Mouse (Mus musculus): ENCODE measurements around the gene Syt13. TPM values are rescaled to one million over a fixed set of nuclear protein-coding genes. Genes with fewer than 3 reads are reported as not detected.

Syt13 gene
- total and polyA plus RNA-seq, 3 experiments = not detected

DNA sequence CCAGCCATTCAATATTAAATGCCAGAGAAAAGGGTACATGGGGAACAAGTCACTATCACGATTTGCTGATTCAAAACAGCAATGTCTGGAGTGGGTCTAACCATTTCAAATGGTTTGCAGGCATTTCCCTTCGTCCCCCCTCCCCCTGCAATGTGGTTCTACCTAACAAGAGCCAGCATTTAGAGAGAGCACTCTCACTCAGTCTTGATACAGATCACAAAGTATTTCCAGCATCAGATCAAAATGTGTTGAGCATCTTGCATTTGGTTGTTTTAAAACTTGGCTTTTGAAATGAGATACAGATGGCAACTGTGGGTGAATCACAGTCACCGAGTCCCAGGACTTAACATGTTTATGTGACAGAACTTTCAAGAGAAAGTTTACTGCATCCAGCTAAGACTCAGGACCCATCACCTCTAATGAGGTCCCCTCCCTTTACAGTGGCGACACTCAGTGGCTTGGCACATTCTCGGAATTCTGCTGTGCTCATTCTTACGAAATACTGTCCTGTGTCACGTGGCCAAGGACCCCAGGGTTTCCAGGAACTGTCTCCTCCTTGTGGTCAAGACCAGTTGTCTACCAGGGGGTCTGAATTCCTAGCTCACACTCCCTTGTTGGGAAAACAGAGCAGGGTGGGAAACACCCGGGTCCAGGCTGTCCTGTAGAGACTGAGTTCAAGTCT, 67.8 kb downstream of the Syt13 start:
- no peaks in the 10 kb centered on the region for H3K79me2 ChIP-seq (ENCODE audit: control insufficient read depth, insufficient read depth, low read length, poor library complexity)
- TF ChIP-seq MYB (IDR thresholded peaks at IDR 0.05; ENCODE audit: low read depth, low read length) (no peak), MYC (IDR thresholded peaks at IDR 0.05; ENCODE audit: low read depth, low read length) (no peak), POLR2A (IDR thresholded peaks at IDR 0.05; ENCODE audit: control insufficient read depth in 1 of 2, insufficient read depth in 1 of 2, low read depth in 1 of 2, low read length in 2 of 2, poor library complexity in 1 of 2) (no peak), MAX (IDR thresholded peaks at IDR 0.05; ENCODE audit: low read length) (peak; percentile 71; the same call in 1 of the 2 replicates), USF1 (IDR thresholded peaks at IDR 0.05; ENCODE audit: low read depth, low read length) (peak; percentile 85), MXI1 (IDR thresholded peaks at IDR 0.05; ENCODE audit: low read depth, low read length) (no peak)
- peak overlapping the region; percentile 57 for H3K27ac ChIP-seq (ENCODE audit: control insufficient read depth, low read depth, low read length)
- H3K4me1 ChIP-seq (ENCODE audit: control insufficient read depth in 1 of 2, insufficient read depth in 2 of 2, low read length in 2 of 2) = peaks cover 15 to 22% of the 10 kb centered on the region in 2 experiments
- H3K36me3 ChIP-seq (ENCODE audit: control insufficient read depth in 1 of 2, insufficient read depth in 2 of 2, low read length in 2 of 2) = peaks cover 0 to 18% of the 10 kb centered on the region in 2 experiments; a peak in 2 of 4 replicates
- peak overlapping the region; percentile 11; the same call in 1 of the 2 replicates for H3K9ac ChIP-seq (ENCODE audit: control insufficient read depth, low read depth, low read length, poor library complexity, severe bottlenecking)
- H3K27me3 ChIP-seq (ENCODE audit: control insufficient read depth in 1 of 2, insufficient read depth in 2 of 2, low read length in 2 of 2) = no peaks in the 10 kb centered on the region
- H3K9me3 ChIP-seq (replicated peaks; ENCODE audit: insufficient read depth, low read length) = no peaks in the 10 kb centered on the region
- no peak for DNase-seq (ENCODE audit: low read depth, low spot score)
- peak overlapping the region in 1 of 2 experiments; percentile 13; a peak in 1 of 4 replicates for H3K4me3 ChIP-seq (ENCODE audit: control insufficient read depth in 1 of 2, insufficient read depth in 1 of 2, low read depth in 2 of 2, low read length in 2 of 2)

DNA sequence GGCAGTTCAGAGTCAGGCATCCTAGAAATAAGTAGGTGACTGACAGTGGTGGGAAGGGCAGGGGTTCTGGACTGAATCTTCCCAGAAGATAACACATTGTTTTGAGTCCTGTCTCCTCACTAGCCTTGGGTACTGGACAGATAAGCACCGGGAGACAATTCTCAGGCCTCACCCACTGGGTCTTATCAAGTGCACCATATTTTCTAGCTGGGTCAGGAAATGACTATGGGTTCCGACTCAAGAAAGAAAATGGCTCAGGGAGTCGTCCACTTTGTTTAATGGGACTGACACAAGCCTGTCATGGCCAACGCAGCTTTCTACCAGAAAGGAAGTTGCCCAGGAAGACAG, 68.3 kb downstream of the Syt13 start:
- Histone ChIP-seq H3K27ac (ENCODE audit: control insufficient read depth, low read depth, low read length) (peak overlapping the region; percentile 57), H3K4me1 (ENCODE audit: control insufficient read depth in 1 of 2, insufficient read depth in 2 of 2, low read length in 2 of 2) (peaks cover 15 to 22% of the 10 kb centered on the region in 2 experiments), H3K36me3 (ENCODE audit: control insufficient read depth in 1 of 2, insufficient read depth in 2 of 2, low read length in 2 of 2) (peaks cover 0 to 18% of the 10 kb centered on the region in 2 experiments; a peak in 2 of 4 replicates), H3K9ac (ENCODE audit: control insufficient read depth, low read depth, low read length, poor library complexity, severe bottlenecking) (no peak overlapping the region), H3K4me3 (ENCODE audit: control insufficient read depth in 1 of 2, insufficient read depth in 1 of 2, low read depth in 2 of 2, low read length in 2 of 2) (peak overlapping the region in 1 of 2 experiments; percentile 13; a peak in 2 of 4 replicates), H3K79me2 (ENCODE audit: control insufficient read depth, insufficient read depth, low read length, poor library complexity) (no peaks in the 10 kb centered on the region), H3K9me3 (replicated peaks; ENCODE audit: insufficient read depth, low read length) (no peaks in the 10 kb centered on the region), H3K27me3 (ENCODE audit: control insufficient read depth in 1 of 2, insufficient read depth in 2 of 2, low read length in 2 of 2) (no peaks in the 10 kb centered on the region)
- peak; percentile 79 for DNase-seq (ENCODE audit: low read depth, low spot score)
- TF ChIP-seq ZKSCAN1 (IDR thresholded peaks at IDR 0.05; ENCODE audit: low read depth, low read length) (0 out of 2 replicates have a peak, but pooled peaks have one; percentile 37), MAFK (IDR thresholded peaks at IDR 0.05; ENCODE audit: borderline replicate concordance, low read depth, low read length) (0 out of 2 replicates have a peak, but pooled peaks have one; percentile 28), TCF12 (IDR thresholded peaks at IDR 0.05; ENCODE audit: low read depth, low read length) (peak; percentile 95), EP300 (IDR thresholded peaks at IDR 0.05; ENCODE audit: low read depth in 1 of 2, low read length in 2 of 2) (peak; percentile 93 to 94), HCFC1 (IDR thresholded peaks at IDR 0.05; ENCODE audit: low read depth, low read length) (0 out of 2 replicates have a peak, but pooled peaks have one; percentile 34), SIN3A (IDR thresholded peaks at IDR 0.05; ENCODE audit: low read length) (peak; percentile 67), RCOR1 (IDR thresholded peaks at IDR 0.05; ENCODE audit: low read depth, low read length) (peak; percentile 85), ETS1 (IDR thresholded peaks at IDR 0.05; ENCODE audit: low read depth, low read length) (peak; percentile 82), E2F4 (IDR thresholded peaks at IDR 0.05; ENCODE audit: borderline replicate concordance, low read depth, low read length) (no peak), MAX (IDR thresholded peaks at IDR 0.05; ENCODE audit: low read length) (peak; percentile 61; the same call in 1 of the 2 replicates), SMC3 (IDR thresholded peaks at IDR 0.05; ENCODE audit: low read depth, low read length) (no peak), MAZ (IDR thresholded peaks at IDR 0.05; ENCODE audit: low read depth, low read length) (peak; percentile 88), MEF2A (IDR thresholded peaks at IDR 0.05; ENCODE audit: extremely low read depth, insufficient replicate concordance, low read depth, low read length, poor library complexity, severe bottlenecking) (peak; percentile 24; the same call in 1 of the 2 replicates), UBTF (IDR thresholded peaks at IDR 0.05; ENCODE audit: borderline replicate concordance, insufficient read depth, low read depth, low read length) (no peak), GATA1 (IDR thresholded peaks at IDR 0.05; ENCODE audit: low read depth, low read length) (peak; percentile 96), USF2 (IDR thresholded peaks at IDR 0.05; ENCODE audit: borderline replicate concordance in 1 of 2, insufficient read depth in 1 of 2, low read depth in 1 of 2, low read length in 2 of 2) (0 out of 4 replicates have a peak, but pooled peaks of 1 of the 2 experiments have one; percentile 32), TAL1 (IDR thresholded peaks at IDR 0.05; ENCODE audit: low read length) (peak; percentile 93), NELFE (IDR thresholded peaks at IDR 0.05; ENCODE audit: low read depth, low read length) (peak; percentile 31; the same call in 1 of the 2 replicates), ZC3H11A (IDR thresholded peaks at IDR 0.05; ENCODE audit: low read depth, low read length) (no peak), RAD21 (IDR thresholded peaks at IDR 0.05; ENCODE audit: low read depth, low read length) (no peak), ELF1 (IDR thresholded peaks at IDR 0.05; ENCODE audit: low read depth, low read length) (peak; percentile 29; the same call in 1 of the 2 replicates), BHLHE40 (IDR thresholded peaks at IDR 0.05; ENCODE audit: borderline replicate concordance, low read depth, low read length) (peak; percentile 33; the same call in 1 of the 2 replicates), ZNF384 (IDR thresholded peaks at IDR 0.05; ENCODE audit: low read depth, low read length) (no peak)
